Mouse (Mus musculus): Measurements from ENCODE around the gene Fbxl19. TPM values are rescaled to one million over a fixed set of nuclear protein-coding genes. Genes with fewer than 3 reads are reported as not detected.

The Fbxl19 gene
- polyA plus RNA-seq, 1 experiment from 2014 or later, result 7.2 TPM

DNA sequence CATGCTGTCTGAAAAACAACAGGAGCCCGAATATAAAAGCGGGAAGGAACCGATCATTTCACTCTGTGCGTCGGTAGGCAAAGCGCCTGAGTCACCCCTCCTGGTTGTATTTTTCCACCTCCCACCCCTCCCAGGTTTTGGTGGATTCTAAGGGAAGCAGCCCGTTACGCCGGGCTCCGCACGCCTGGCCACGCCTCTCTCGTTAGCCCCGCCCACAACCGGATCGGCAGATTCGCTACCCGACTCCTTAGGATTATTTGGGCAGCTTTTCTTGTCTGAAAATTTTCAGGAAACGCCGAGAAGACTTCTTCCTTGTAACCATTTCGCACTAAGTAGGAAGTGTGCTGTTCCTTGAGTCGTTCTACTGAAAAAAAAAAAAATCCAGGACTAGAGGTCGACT, 32.1 kb downstream of the Fbxl19 start, which contains the start of gene Setd1a:
TSS of gene Setd1a (plus strand) at position 245 of the 400 bp plus-strand sequence.
- WGBS, result under 1% methylated on average over 23 of the region's 23 CpGs
- Histone ChIP-seq H3K4me1 (ENCODE audit: control insufficient read depth, insufficient read depth, low read length) (peaks cover 9% of the 10 kb centered on the region), H3K9me3 (replicated peaks; ENCODE audit: control insufficient read depth, low read length) (no peaks in the 10 kb centered on the region), H3K4me2 (ENCODE audit: low read length) (peak within 1 kb of the TSS; percentile 82), H3K36me3 (ENCODE audit: control insufficient read depth, insufficient read depth, low read length) (peaks cover 30% of the 10 kb centered on the region), H3K27ac (ENCODE audit: low read depth, low read length) (peak within 1 kb of the TSS; percentile 96), H3K4me3 (ENCODE audit: low read depth, low read length) (peak within 1 kb of the TSS; percentile 96), H3K9ac (ENCODE audit: low read length) (peak within 1 kb of the TSS; percentile 90), H3K27me3 (replicated peaks; ENCODE audit: control insufficient read depth, insufficient read depth, low read length) (no peaks in the 10 kb centered on the region)
- DNase-seq (ENCODE audit: low spot score) (peak; percentile 92), ATAC-seq (peak; percentile 76)

DNA sequence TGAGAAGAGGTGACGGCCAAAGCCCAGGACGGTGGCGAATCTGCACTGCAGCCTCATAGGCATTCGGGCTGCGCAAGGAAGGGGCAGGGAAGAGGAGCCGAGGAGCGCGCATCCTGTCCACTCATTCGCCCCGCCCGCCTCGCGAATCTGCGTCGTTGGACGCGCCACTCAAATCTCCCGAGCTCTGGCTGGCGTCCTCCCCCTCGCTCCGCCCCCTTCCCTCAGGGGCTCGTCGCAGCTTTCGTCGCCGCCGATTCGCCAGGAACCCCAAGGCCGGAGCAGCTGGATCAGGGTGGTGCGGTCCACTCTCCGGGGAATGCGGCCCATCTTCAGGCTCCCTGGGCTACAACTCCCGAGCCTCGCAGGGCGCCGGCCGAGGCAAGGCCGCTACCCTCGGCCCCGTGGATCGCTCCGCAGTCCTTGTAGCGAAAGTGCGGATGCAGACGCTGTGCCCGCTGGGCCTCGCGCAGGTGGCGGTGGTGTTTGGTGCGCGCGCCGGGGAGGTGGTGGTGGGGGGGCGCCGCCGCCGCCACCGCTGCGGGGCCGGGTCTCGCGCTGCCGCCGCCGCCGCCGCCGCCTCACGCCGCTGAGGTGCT, 32.6 kb downstream of the Fbxl19 start:
- Histone ChIP-seq H3K36me3 (ENCODE audit: control insufficient read depth, insufficient read depth, low read length) (peaks cover 36% of the 10 kb centered on the region), H3K27me3 (replicated peaks; ENCODE audit: control insufficient read depth, insufficient read depth, low read length) (no peaks in the 10 kb centered on the region), H3K4me1 (ENCODE audit: control insufficient read depth, insufficient read depth, low read length) (peaks cover 9% of the 10 kb centered on the region), H3K4me3 (ENCODE audit: low read depth, low read length) (peak overlapping the region; percentile 96), H3K4me2 (ENCODE audit: low read length) (peak overlapping the region; percentile 82), H3K9ac (ENCODE audit: low read length) (peak overlapping the region; percentile 90), H3K9me3 (replicated peaks; ENCODE audit: control insufficient read depth, low read length) (no peaks in the 10 kb centered on the region), H3K27ac (ENCODE audit: low read depth, low read length) (peak overlapping the region; percentile 96)
- WGBS, result 1% methylated on average over 62 of the region's 70 CpGs
- DNase-seq (ENCODE audit: low spot score), result peak; percentile 98
- peak; percentile 94 for ATAC-seq

DNA sequence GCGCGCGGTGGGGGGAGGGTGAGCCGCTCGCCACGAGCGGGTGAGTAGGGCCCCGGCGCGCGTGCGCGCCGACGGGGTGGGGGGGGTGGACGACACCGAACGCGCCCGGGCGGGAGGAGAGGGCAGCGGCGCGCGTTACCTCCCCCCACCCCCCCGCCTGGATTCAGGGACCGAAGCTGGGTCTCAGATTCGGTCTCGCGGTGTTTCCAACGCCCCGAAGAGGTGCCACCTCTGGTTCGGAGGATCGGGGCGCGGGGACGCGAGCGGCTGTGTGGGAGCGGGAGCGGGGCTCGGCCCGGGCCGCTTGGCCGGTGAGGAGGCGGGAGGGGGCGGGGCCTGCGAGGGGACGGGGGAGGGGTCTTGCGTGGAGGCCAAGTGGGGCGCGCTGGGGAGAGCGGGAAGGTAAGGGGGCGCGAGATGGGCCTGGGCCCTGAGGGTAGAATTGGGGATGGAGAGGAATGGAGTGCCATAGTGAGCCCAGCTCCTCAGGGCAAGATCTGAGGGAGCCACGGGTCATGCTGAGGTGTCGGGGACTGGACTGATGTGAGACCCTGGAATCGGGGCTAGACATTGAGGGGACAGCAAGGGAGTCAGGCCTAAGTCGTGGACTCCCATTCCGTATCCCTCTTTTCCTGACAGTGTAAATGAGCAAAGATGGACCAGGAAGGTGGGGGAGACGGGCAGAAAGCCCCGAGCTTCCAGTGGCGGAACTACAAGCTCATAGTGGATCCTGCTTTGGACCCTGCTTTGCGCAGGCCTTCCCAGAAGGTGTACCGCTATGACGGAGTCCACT, 33.3 kb downstream of the Fbxl19 start:
- ATAC-seq, result peak; percentile 45

DNA sequence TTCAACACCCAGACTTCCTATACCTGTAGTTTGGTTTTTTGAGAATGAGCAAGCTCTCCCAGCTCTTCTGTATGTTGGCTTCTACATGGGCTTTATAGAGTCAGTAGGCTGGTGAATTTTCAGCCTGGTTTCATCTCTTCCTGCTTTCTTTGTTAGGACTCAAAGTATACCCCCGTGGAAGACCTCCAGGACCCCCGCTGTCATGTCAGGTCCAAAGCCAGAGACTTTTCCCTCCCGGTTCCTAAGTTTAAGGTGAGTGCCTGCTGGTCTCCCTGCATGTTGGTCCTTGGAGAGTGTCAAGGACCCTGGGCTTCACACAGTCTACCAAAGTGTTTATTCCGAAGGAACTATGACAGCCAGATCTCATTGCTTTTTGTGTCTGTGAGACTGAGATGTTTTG, 34.0 kb downstream of the Fbxl19 start:
- Histone ChIP-seq H3K27me3 (replicated peaks; ENCODE audit: control insufficient read depth, insufficient read depth, low read length) (no peaks in the 10 kb centered on the region), H3K4me3 (ENCODE audit: low read depth, low read length) (peak overlapping the region; percentile 96), H3K4me1 (ENCODE audit: control insufficient read depth, insufficient read depth, low read length) (peaks cover 9% of the 10 kb centered on the region), H3K36me3 (ENCODE audit: control insufficient read depth, insufficient read depth, low read length) (peaks cover 46% of the 10 kb centered on the region), H3K9me3 (replicated peaks; ENCODE audit: control insufficient read depth, low read length) (no peaks in the 10 kb centered on the region), H3K9ac (ENCODE audit: low read length) (peak overlapping the region; percentile 90), H3K27ac (ENCODE audit: low read depth, low read length) (no peak overlapping the region), H3K4me2 (ENCODE audit: low read length) (peak overlapping the region; percentile 82)
- DNase-seq (ENCODE audit: low spot score) (no peak), ATAC-seq (no peak)
- 71% methylated on average over 4 of the region's 4 CpGs for WGBS

More for the DNA sequence above, 33.3 kb downstream of the Fbxl19 start:
- 3% methylated on average over 57 of the region's 66 CpGs for WGBS
- Histone ChIP-seq H3K27ac (ENCODE audit: low read depth, low read length) (peak overlapping the region; percentile 96), H3K4me1 (ENCODE audit: control insufficient read depth, insufficient read depth, low read length) (peaks cover 9% of the 10 kb centered on the region), H3K36me3 (ENCODE audit: control insufficient read depth, insufficient read depth, low read length) (peaks cover 43% of the 10 kb centered on the region), H3K4me2 (ENCODE audit: low read length) (peak overlapping the region; percentile 82), H3K9ac (ENCODE audit: low read length) (peak overlapping the region; percentile 90), H3K4me3 (ENCODE audit: low read depth, low read length) (peak overlapping the region; percentile 96), H3K9me3 (replicated peaks; ENCODE audit: control insufficient read depth, low read length) (no peaks in the 10 kb centered on the region), H3K27me3 (replicated peaks; ENCODE audit: control insufficient read depth, insufficient read depth, low read length) (no peaks in the 10 kb centered on the region)
- DNase-seq (ENCODE audit: low spot score), result peak; percentile 56

DNA sequence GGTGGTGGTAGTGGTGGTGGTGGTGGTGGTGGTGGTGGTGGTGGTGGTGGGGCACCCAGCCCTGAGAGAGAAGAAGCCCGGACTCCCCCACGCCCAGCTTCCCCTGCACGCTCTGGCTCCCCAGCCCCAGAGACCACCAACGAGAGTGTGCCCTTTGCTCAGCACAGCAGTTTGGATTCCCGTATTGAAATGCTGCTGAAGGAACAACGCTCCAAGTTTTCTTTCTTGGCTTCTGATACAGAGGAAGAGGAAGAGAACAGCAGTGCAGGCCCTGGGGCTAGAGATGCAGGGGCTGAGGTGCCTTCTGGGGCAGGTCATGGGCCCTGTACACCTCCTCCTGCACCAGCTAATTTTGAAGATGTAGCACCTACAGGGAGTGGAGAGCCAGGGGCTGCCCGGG, 41.0 kb downstream of the Fbxl19 start, which contains the start of gene Gm49388:
TSS of gene Gm49388 (plus strand) at position 301 of the 400 bp plus-strand sequence.
- no peak for DNase-seq (ENCODE audit: low spot score)

DNA sequence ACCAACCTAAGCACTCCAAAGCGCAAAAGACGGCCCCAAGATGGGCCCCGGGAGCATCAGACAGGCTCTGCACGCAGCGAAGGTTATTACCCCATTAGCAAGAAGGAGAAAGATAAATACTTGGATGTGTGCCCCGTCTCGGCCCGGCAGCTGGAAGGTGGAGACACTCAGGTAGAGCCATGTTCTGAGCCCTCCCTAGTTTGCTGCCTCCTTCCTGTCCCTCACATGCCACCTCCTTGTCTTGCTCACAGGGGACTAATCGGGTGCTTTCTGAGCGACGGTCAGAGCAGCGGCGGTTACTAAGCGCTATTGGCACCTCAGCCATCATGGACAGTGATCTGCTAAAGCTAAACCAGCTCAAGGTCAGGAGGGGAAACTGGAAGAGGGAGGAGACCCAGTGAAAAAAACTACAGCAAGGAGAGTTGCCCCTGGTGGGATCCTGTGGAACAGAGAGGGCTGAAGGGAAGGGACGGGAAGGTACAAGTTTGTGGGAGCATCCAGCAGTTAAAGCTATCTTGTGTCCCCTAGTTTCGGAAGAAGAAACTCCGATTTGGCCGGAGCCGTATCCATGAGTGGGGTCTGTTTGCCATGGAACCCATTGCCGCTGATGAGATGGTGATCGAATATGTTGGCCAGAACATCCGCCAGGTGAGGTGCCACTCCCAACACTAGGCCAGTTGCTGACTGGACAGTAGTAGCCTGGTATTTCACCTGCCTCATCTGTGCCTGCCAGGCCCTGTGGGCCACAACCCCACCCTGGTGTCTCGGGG, 52.9 kb downstream of the Fbxl19 start:
- 93% methylated on average over 23 of the region's 23 CpGs for WGBS
- peaks cover 85% of the 10 kb centered on the region for H3K36me3 ChIP-seq (ENCODE audit: control insufficient read depth, insufficient read depth, low read length)

More for the DNA sequence above, 41.0 kb downstream of the Fbxl19 start, which contains the start of gene Gm49388:
- Histone ChIP-seq H3K9me3 (replicated peaks; ENCODE audit: control insufficient read depth, low read length) (no peaks in the 10 kb centered on the region), H3K36me3 (ENCODE audit: control insufficient read depth, insufficient read depth, low read length) (peaks cover 97% of the 10 kb centered on the region), H3K4me3 (ENCODE audit: low read depth, low read length) (no peak within 1 kb of the TSS), H3K27ac (ENCODE audit: low read depth, low read length) (no peak within 1 kb of the TSS), H3K27me3 (replicated peaks; ENCODE audit: control insufficient read depth, insufficient read depth, low read length) (no peaks in the 10 kb centered on the region), H3K4me1 (ENCODE audit: control insufficient read depth, insufficient read depth, low read length) (no peaks in the 10 kb centered on the region), H3K4me2 (ENCODE audit: low read length) (no peak within 1 kb of the TSS), H3K9ac (ENCODE audit: low read length) (no peak within 1 kb of the TSS)
- WGBS, result 89% methylated on average over 7 of the region's 7 CpGs
- no peak for ATAC-seq

DNA sequence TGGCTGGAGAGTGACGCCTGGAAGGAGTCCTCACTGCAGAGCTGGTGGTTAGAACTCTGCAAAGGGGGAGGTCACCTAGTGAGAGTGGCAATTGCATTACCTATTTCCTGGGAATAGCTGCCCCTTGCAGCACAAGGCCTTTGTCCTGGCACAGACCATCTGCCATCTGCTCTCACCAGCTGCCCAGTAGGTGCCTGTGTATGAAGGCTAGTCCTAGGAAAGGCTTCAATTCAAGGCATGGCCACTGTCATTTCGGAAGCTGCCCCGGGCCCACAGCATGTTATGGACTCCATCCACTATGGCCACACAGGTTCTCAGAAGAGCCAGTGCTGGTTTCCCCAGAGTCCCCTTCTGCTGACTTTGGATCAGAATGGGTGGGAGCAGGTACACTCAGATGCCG, 54.2 kb downstream of the Fbxl19 start:
- Histone ChIP-seq H3K27ac (ENCODE audit: low read depth, low read length) (no peak overlapping the region), H3K9ac (ENCODE audit: low read length) (no peak overlapping the region), H3K4me1 (ENCODE audit: control insufficient read depth, insufficient read depth, low read length) (no peaks in the 10 kb centered on the region), H3K36me3 (ENCODE audit: control insufficient read depth, insufficient read depth, low read length) (peaks cover 71% of the 10 kb centered on the region), H3K27me3 (replicated peaks; ENCODE audit: control insufficient read depth, insufficient read depth, low read length) (no peaks in the 10 kb centered on the region), H3K9me3 (replicated peaks; ENCODE audit: control insufficient read depth, low read length) (no peaks in the 10 kb centered on the region), H3K4me3 (ENCODE audit: low read depth, low read length) (no peak overlapping the region), H3K4me2 (ENCODE audit: low read length) (no peak overlapping the region)
- ATAC-seq, result no peak
- 93% methylated on average over 4 of the region's 4 CpGs for WGBS
- DNase-seq (ENCODE audit: low spot score), result no peak

More for the DNA sequence above, 52.9 kb downstream of the Fbxl19 start:
- H3K4me3 ChIP-seq (ENCODE audit: low read depth, low read length), result no peak overlapping the region
- H3K4me2 ChIP-seq (ENCODE audit: low read length), result no peak overlapping the region
- no peak for DNase-seq (ENCODE audit: low spot score)
- no peaks in the 10 kb centered on the region for H3K4me1 ChIP-seq (ENCODE audit: control insufficient read depth, insufficient read depth, low read length)
- ATAC-seq, result no peak
- no peaks in the 10 kb centered on the region for H3K27me3 ChIP-seq (replicated peaks; ENCODE audit: control insufficient read depth, insufficient read depth, low read length)
- no peaks in the 10 kb centered on the region for H3K9me3 ChIP-seq (replicated peaks; ENCODE audit: control insufficient read depth, low read length)
- H3K9ac ChIP-seq (ENCODE audit: low read length), result no peak overlapping the region
- no peak overlapping the region for H3K27ac ChIP-seq (ENCODE audit: low read depth, low read length)

DNA sequence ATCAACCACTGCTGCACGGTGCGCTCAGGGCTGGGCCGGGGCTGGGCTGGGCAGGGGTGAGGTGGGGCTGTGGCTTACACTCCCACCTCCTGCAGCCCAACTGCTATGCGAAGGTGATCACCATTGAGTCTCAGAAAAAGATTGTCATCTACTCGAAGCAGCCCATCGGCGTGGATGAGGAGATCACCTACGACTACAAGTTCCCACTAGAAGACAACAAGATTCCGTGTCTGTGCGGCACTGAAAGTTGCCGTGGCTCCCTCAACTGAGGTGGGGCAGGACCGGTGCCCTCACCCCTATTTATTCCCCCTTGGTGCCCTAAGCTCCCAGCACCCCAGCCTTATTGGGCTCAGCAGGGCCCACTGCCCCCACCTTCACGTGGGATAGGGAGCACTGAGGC, 54.9 kb downstream of the Fbxl19 start:
- no peak overlapping the region for H3K4me3 ChIP-seq (ENCODE audit: low read depth, low read length)
- no peak for ATAC-seq
- H3K4me1 ChIP-seq (ENCODE audit: control insufficient read depth, insufficient read depth, low read length), result no peaks in the 10 kb centered on the region
- peaks cover 65% of the 10 kb centered on the region for H3K36me3 ChIP-seq (ENCODE audit: control insufficient read depth, insufficient read depth, low read length)
- no peak for DNase-seq (ENCODE audit: low spot score)
- WGBS, result 92% methylated on average over 13 of the region's 13 CpGs
- H3K27ac ChIP-seq (ENCODE audit: low read depth, low read length), result no peak overlapping the region
- no peaks in the 10 kb centered on the region for H3K27me3 ChIP-seq (replicated peaks; ENCODE audit: control insufficient read depth, insufficient read depth, low read length)
- H3K9ac ChIP-seq (ENCODE audit: low read length), result no peak overlapping the region
- H3K4me2 ChIP-seq (ENCODE audit: low read length), result no peak overlapping the region
- H3K9me3 ChIP-seq (replicated peaks; ENCODE audit: control insufficient read depth, low read length), result no peaks in the 10 kb centered on the region
